Mouse (Mus musculus) mouse embryonic stem cell (cell line): ENCODE results near the gene Satb1.

Source experiments
- in situ Hi-C, 2 experiments: fragments of 300-500 bp; cut with MboI; formaldehyde crosslinking; loops; 1 replicate in 1 of 2; 3 replicates in 1 of 2; pipeline ENCODE4 v1.14.3; 2019 to 2020; ENCODE audit warnings: low sequenced_read_pairs in 2 of 2, low pct_unique_long_range_greater_than_20kb in 1 of 2, mixed read lengths in 1 of 2; ENCODE audit not compliant: unreplicated experiment in 1 of 2

The Satb1 gene

DNA sequence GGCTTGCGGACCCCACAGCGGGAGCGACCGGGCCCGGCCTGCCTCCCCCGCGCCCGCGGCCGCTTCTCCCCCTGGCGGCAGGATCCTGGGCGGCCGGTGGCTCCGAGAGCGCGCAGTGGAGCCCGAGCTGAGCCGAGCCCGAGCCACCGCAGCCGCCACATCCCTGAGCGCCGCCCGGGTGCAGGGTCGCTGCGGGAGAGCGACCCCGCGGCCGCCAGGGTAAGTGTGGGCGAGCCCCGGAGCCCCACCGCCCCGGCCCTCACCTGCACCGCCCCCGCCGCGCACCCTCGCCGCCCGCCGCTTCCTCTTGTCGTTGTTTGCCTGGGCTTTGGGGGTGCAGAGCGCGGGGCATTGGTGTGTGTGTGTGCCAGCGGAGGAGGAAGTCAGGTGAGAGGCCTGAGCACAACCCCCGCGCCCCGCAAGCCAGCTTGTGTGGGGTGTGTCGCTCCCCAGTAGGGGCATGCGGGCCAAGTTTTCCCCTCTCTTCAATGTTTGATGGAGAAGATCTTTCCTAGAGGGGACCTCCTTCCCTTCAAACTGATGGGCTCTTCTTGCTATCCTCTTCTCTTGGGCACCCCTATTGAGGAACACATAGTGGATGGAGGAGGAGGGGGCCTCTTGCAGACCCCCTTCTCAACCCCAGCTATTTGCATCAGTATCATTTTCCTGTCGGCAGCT, at the start of gene Satb1:
TSS of gene Satb1 (minus strand) at position 391 of the 678 bp plus-strand sequence.
- in situ Hi-C loops = no loop called here

DNA sequence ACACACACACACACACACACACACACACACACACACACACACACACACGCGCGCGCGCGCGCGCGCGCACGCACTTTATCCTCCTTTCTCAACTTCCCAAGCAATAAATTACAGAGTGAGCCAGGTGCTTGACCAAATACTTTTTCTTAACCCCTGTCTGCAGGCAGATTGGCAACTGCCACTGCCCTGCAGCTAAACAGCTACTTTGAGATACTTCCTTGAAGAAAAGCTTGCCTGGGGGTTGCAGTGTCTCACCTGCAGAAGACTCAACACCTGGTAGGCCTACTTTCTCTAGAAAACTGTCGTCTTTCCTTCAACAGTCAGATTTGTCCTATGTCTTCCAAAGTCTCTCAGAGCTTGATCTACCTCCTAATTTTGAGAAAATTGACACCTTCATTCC, 49.5 kb upstream of the Satb1 start:
- in situ Hi-C loops = no loop called here

DNA sequence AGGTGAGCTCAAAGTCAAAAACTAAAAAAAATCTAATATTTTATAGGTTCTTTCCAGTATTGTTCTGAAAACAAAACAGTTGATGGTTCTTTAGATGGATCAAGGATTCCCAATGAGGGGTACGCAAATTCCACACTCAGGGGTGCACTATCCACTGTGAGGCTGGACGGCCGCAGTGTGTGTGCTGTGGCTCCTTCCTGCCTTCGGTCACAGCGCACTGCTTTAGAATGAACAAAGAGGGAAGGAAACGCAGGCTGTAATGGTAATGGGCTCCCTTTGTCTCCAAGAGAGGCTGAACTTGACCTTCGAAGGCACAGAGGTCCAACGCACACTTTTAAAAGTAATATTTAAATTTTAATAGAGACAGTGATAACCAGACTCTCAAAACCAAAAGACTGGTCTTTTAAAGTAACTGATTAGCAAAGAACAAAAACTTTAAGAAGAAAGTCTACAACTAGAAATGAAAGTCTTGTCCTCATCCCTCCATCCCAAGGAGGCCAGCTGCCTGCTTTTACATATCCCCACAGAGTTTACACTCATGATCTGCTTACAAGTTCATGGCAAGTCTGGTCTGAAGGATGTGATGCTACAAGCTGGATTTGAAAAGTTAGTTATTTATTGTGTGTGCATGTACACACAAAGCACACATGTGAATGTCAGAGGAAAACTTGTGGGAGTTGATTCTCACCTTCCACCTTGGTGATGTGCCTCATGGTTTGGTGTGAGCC, 48.0 kb upstream of the Satb1 start:
- in situ Hi-C loops = no loop called here

DNA sequence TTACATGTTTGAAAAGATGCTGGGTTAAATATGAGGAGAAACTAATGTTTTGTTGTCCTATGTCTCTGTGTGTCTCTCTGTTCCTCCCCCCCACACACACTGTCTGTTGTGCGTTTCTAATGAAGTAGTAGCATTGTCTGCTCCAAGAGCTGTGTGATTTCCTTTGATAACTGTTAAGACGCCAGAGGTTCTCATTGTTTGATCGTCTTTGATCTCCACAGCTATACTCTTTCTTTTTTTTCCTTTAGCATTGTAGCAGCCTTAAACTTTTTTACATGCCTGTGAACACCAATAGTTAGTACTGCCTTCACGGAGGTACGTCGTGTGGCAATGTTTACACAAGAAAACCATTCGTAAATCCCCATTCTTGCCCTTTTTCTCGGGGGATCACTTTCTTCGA, 47.1 kb upstream of the Satb1 start:
- in situ Hi-C loops = no loop called here

DNA sequence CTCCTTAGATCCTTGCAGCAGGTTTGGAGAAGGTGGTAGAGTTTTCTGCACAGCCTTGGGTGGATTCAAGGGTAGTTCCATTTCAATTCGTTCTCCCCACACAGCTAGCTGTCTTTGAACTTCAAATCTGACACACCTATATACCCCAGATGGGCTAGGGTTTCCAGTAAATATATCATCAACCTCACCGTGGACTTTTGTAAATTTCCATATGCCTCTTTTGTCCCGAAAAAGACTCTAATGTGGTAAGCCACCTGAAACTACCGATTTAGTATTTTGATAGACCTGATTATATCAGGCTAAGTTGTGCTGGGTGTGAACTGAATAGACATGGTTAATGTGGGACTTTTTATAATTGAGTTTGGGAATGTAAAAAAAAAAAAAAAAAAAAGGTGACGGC, 46.6 kb upstream of the Satb1 start:
- in situ Hi-C loops = no loop called here

DNA sequence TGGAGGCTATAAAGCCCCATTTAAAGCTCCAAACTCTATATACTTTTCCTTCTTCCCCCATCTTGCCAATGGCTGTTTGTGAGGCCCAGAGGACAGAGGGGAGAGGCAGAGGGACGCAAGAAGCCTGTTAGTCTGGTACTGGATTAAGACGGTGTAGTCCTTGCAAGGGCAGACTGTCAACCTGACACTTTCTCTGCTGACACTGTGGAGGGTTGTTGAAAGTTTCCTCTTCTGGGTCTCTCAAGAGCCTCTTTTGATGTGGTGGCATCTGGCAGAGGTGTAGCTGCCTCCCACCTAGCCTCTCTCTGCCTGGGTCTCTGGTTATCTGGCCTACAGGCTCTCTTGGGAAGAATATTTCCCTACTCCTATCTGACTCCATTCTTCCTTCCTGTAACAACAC, 46.1 kb upstream of the Satb1 start:
- in situ Hi-C loops = no loop called here

DNA sequence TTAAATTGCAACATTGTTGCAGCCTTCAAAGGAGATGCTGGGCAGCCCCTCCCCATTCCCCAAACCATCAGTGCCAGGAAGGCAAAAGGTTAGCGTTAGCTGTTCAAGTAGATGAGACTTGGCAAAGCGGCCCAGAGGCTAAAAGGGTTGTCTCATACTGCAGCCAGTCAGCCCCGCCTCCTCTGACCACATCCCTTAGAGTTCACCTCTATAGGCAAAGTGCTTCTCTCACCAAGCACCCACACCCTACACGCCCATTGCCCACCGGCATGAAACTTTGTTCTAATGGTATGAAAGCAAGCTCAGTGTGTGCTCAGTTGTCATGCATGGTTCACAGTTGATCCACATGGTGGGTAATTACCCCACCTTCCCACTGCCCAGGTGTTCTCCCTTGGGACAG, 43.4 kb upstream of the Satb1 start:
- in situ Hi-C loops = no loop called here

DNA sequence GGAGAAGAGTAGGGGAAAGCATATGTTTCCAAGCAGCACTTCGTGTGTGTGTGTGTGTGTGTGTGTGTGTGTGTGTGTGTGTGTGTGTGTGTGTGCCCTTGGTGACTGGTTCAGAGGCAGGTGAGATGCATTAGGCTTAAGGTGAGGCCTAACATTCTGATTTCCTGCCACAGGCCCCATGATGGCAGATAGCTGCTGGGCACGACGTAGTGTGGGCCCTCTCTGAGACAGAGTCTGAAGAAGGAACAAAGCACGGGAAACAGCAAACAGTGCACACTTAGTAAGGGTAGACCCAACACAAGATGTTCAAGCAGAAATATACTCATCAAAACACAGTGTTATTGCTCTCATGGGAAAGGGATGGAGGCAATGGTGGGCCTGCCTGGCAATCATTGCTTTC, 24.5 kb upstream of the Satb1 start:
- in situ Hi-C loops = no loop called here

DNA sequence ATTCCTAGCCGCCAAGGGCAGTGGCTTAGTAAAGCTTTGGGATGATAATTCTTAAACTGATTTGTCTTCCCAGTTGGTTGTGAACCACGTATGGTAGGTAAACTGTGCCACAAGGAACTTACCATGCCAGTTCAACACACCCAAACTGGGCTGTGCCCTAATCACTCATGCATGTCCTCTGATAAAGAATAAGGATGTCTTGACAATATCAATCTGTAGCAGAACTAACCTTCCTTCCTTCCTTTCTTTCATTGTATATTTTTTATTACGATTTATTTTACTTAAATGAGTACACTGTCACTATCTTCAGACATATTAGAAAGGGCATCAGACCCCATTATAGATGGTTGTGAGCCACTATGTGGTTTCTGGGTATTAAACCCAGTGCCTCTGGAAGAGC, 23.2 kb upstream of the Satb1 start:
- in situ Hi-C loops = no loop called here

DNA sequence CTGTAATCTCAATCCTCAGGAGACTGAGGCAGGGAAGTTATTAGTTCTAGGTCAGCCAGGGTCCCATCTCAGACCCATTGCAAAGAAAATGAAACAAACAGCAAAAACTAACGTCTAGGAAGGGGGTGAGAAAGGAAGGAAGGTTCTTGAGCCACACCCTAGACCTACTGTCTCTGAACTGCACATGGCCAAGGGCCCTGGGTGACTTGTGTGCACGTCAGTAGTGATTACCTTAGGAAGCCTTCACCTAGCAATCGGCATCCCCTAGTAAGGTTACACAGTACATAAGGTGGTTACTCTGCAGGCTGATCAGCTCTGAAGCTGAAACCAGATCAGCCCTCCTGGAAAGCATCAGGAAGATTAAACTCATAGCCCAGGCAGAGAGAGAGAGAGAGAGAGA, 22.2 kb upstream of the Satb1 start:
- in situ Hi-C loops = no loop called here

DNA sequence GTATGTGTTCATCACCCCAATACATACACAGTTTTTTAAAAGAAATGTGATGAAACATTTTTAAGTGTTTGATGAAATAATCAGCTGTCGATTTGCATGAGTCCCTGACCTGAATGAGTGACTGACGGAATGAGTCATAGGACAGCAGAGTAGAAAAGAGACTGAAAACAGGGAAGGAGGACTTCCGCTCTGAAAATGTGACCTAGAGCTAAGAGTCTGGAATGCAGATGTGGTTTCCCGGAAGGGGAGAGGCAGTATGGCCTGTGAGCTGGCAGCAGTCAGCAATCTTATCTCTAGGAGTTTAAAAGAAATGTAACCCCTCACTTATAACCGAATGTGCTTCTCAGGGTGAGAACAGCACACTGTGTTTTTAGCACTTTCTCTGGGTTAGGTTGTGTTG, 20.9 kb upstream of the Satb1 start:
- in situ Hi-C loops = no loop called here

DNA sequence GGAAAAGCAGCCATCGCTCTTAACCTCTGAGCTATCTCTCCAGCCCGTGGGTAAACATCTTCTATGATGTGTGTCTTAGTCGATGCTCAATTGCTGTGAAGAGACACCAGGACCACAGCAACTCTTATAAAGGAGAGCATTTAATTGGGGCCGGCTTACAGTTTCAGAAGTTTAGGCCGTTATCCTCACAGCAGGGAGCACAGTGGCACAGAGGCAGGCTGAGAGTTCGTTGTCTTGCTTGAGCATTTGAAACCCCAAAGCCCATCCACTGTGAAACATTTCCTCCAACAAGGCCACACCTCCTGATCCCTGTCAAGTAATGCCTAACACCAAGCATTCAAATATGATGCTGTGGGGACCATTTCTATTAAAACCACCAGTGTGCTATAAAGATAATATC, 7.5 kb upstream of the Satb1 start:
- in situ Hi-C loops = no loop called here

DNA sequence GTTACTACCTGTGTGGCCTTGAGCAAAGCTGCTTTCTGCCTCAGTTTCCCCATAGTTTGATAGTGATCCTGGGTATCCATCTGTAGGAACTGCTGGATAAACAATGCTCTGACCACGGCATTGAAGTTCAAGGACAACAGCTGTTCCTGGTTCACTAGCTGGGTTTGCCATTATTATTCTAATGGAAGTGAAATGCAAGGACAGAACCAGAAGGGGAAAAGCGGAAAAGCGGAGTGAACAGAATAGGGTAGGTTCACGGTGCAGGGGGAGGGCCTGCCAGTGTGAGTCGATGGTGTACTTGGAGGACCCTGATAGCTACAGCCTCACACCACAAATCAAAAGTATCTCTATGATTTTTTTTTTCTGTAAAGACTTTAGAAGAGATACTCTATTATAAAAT, 6.4 kb upstream of the Satb1 start:
- in situ Hi-C loops = no loop called here

DNA sequence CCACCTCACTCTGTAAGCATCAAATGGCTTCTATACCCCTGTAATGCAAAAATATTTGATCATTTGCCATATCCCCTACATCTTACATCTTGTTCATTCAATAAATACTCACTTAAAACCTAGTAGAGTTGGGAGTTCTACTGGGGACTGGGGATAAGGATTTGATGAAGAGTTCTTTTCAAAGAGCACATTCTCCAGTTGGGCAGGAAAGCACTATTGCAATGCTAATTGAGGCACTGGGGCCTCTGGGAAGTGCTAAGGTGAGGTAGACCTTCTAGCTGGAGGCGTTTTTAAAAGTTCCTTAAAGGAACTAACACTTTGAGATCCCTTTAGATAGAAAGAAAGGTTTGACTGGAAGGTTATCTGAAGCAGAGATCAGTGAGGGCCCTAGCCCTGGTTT, 3.8 kb upstream of the Satb1 start:
- in situ Hi-C loops = no loop called here

DNA sequence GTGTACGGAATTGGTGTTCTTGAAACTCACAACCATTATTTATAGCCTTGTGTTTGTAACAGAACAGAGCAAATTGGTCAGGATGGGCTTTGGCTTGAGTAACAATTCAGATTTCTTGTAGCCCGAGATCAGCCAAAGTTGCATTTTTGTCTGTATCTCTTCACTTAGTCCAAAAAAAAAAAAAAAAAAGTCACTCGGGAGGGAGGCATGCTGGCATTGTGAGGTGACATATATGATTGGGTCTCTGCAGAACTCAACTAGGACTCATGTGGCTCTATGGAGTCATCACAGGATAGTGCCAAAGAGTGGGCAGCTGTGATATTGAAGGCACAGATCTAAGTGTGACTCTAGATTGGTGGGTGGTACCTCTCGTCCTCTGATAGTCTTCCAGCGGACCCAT, 3.2 kb upstream of the Satb1 start:
- in situ Hi-C loops = no loop called here

DNA sequence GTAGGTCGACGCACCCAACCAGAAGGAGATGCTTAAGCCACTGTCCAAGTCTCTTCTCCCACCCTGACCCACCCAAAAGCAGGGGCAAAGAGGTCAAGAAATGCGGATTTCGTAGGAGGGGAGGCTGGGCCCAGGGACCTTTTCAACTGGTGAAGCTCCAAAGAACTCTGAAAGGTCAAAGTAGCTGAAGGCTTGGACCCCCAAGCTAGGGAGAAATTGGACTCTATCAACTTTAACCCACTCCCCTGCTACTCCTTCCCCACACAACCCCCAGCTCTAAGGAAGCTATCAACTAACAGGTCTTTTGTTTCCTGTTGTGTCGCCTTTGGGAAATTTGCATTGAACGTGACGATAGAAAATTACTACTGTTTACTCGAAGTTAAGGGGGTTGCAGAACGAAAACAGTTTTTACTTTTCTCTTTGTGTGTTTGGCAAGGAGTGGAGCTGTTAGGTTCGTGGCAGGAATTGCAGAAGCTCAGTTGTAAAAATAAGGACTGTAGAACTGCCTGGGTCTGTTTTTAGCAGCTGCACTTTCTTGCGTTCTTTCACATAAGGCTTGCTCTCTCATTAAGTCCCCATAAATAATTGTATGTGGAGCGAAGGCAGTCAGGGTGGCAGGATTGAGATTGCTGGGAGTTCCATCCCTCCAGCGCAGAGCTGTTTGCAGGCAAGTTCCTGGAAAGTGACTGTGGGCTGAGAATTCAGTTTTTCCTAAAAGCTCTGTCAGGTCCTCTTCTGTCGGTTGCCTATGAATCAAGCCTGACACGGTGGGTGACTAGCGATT, 680 bp upstream of the Satb1 start:
- in situ Hi-C loops = no loop called here

DNA sequence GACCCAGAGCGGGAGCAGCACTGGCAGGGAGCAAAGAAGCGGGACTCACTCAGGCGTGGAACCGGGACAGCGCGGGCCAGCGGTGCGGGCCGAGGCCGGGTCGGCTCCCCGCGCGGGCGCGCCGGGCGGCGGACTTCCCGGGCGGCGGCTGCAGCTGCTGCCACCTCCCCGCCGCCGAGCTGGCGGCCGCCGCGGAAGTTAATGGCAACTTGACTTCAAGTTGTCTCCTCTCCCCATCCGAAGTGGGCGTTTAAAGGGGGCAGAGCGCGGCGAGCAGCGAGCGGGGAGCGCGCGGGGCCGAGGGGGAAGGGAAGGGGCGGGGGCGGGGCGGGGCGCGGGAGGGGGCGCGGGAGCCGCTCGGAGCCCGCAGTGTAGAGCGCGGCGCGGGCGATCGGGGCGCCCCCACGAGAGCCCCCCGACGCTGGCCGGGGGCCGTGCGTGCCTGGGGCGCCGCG, 642 bp downstream of the Satb1 start:
- in situ Hi-C loops = no loop called here

DNA sequence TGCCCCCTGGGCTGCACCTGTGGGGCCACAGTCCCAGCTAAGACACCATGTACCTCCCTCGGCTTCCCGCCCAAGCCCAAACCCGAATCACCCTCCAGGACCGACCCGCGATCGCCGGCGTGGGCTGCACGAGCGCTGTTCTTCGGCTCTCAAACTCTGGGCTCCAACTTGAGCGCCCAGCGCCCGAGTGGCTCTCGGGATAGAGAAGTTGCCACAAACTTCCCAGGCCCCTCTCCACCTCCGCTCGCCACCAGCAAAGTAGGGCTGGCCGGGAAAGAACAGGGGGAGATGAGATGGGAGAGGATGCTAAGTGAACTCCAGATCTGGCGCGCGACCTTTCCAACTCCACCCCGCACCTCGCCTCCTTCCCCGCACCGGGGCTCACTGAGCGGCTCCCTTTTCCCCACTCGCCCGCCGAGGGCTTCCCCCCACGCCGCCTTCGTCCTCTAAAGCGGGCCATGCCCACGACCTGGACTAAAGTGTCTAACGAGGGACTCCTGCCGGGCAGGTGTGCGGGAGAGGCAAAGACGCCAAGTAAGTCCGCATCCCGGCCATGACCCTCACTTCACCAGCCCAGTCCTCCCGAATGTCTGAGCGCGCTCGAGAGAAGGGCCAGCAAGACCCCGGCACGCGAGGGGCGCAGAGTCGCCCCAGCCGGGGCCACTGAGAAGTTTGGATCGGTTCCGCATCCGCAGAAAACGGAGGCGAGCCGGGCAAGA, 1.2 kb downstream of the Satb1 start:
- in situ Hi-C loops = no loop called here

DNA sequence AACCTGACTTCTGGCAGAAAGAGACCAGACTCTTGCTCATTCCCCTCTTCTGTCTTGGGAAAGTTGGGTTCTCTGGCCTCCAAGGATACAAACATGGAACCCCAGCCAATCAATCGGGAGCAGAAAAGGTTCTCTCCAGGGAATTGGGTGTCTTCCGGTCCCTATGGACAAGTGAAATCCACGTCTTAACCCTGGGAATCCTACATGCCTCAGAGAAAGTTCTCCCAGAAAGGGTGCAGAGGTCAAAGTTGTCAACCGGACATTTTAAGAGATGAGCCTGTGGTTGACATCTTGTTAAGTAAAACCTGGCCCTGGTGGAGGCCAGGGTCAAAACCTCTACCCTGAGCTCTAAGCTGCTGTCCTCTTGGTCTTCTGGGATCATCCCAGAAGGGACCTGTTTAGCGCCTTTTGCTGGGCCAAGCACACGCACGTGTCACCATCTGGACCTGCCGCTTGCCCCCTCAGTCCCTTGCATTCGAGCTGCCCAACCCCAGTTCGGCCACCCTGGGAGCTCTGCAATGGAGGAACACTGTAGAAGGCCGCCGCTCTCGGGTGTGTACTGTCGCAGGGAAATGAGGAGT, 1.9 kb downstream of the Satb1 start:
- in situ Hi-C loops = no loop called here
